Mouse (Mus musculus): Measurements from ENCODE around the gene Cfap65.

DNA sequence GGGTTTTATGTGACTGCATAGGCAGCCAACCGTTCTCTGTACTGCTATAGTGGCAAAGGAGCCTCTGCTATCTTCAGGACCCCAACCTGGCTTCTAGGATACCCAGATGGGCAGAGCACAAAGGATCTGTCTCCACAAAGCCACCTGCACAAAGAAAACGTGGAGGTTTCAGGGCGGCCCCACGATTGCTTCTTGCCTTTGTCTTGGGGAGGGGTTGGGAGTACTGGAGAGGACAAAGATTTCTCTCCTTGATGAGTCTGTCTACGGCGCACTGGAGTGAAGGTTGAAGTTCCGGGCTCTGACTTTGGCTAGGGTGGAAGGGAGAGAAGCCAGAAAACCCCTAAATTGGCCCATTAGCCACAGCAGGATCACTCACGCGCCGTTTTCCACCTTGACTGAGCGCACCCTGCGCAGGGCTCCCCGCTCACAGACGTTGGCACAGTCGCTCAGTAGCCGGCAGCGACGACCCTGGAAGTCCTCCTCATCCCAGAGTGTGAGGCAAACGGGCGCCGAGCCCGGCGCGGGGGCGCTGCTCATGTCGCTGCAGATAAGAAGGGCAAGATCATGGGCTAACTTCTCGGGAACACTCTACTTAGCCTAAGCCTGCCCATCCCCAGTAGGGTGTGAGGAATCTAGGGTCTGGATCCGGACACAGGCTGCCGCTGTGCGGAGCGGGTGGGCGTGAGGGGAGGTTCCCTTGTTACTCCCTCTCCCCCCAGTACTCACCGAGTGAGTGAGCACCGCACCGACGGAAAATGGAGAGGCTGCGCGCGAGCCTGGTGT, 42.9 kb downstream of the Cfap65 start:
- TF ChIP-seq CTCF (IDR thresholded peaks at IDR 0.05; ENCODE audit: extremely low read depth, insufficient read depth, insufficient read length, insufficient replicate concordance) (no peak), POLR2A (IDR thresholded peaks at IDR 0.05; ENCODE audit: low read depth, low read length) (no peak)

Measured in spleen, adult 2 months (tissue).